24 mouse cellular contexts compared by ENCODE assay signal in genomic region chr13:109548771-109549555, GRCm38 (mm10).
DNase-seq lines count a peak whose midpoint lies in the region; ATAC-seq lines count a peak whose summit lies in the region.
"Had no signal": no experiment of that assay in that cellular context is flagged by ENCODE, and none has a peak within 500 bp of the region (broad histone marks: within the 10 kb centered on the region; RNA-seq: fewer than 3 reads in every experiment).

No protein-coding gene starts in this region.

- no peak overlapping the region for H3K4me3 ChIP-seq in hindbrain, embryonic 13.5 days
- no peak overlapping the region for H3K4me3 ChIP-seq in hindbrain, embryonic 10.5 days
- no peak overlapping the region for H3K4me3 ChIP-seq in midbrain, embryonic 14.5 days (replicated peaks; ENCODE audit: low read depth, low read length)
- H3K4me3 ChIP-seq: embryonic facial prominence, embryonic 12.5 days; erythroblast, embryonic 14.5 days; heart, adult 2 months; heart, embryonic 15.5 days; left cerebral cortex, adult 2 months; megakaryocyte, embryonic 14.5 days; myocyte had no signal

- no peaks in the 10 kb centered on the region for H3K9me3 ChIP-seq in hindbrain, embryonic 13.5 days
- H3K9me3 ChIP-seq in hindbrain, embryonic 10.5 days: no peaks in the 10 kb centered on the region
- no peaks in the 10 kb centered on the region for H3K9me3 ChIP-seq in midbrain, embryonic 14.5 days (ENCODE audit: control insufficient read depth, low read length)
- H3K9me3 ChIP-seq: embryonic facial prominence, embryonic 12.5 days; heart, embryonic 15.5 days; megakaryocyte, embryonic 14.5 days had no signal

- H3K4me2 ChIP-seq in hindbrain, embryonic 13.5 days: no peak overlapping the region
- H3K4me2 ChIP-seq in midbrain, embryonic 14.5 days (ENCODE audit: low read length): no peak overlapping the region
- H3K4me2 ChIP-seq: embryonic facial prominence, embryonic 12.5 days; heart, embryonic 15.5 days had no signal

- WGBS in hindbrain, embryonic 13.5 days: 64% methylated on average over 11 of the region's 11 CpGs
- 82% methylated on average over 11 of the region's 11 CpGs for WGBS in hindbrain, embryonic 10.5 days
- WGBS in midbrain, embryonic 14.5 days: 61% methylated on average over 11 of the region's 11 CpGs

- H3K4me1 ChIP-seq in hindbrain, embryonic 13.5 days (replicated peaks): peaks cover 17% of the 10 kb centered on the region
- H3K4me1 ChIP-seq in hindbrain, embryonic 10.5 days (replicated peaks): no peaks in the 10 kb centered on the region
- H3K4me1 ChIP-seq in midbrain, embryonic 14.5 days (ENCODE audit: control insufficient read depth, insufficient read depth, low read length): 0 out of 2 replicates have a peak, but pooled peaks cover 8% of the 10 kb centered on the region
- H3K4me1 ChIP-seq: embryonic facial prominence, embryonic 12.5 days; heart, embryonic 15.5 days had no signal

- peak; percentile 49 for ATAC-seq in hindbrain, embryonic 13.5 days (ENCODE audit: low FRiP score)
- ATAC-seq in midbrain, embryonic 14.5 days (ENCODE audit: low FRiP score, low TSS enrichment): peak; percentile 31; the same call in 1 of the 2 replicates
- ATAC-seq: intestine, postnatal 0 days; Patski had no signal

- H3K27ac ChIP-seq in hindbrain, embryonic 13.5 days: peak overlapping the region; percentile 25; the same call in 1 of the 2 replicates
- no peak overlapping the region for H3K27ac ChIP-seq in hindbrain, embryonic 10.5 days
- peak overlapping the region; percentile 32; the same call in 1 of the 2 replicates for H3K27ac ChIP-seq in midbrain, embryonic 14.5 days (replicated peaks; ENCODE audit: low read depth, low read length)
- H3K27ac ChIP-seq: embryonic facial prominence, embryonic 12.5 days; heart, adult 2 months; heart, embryonic 15.5 days; left cerebral cortex, adult 2 months had no signal

- intact Hi-C loops in heart, postnatal 10 days (cut with DNase I): no loop called here

- peak; percentile 44 for DNase-seq in cerebellum, adult 9-10 months
- no peak for DNase-seq in cerebellum, adult 9-11 months
- no peak for DNase-seq in hindbrain, embryonic 10.5 days (ENCODE audit: low spot score)
- peak; percentile 63 for DNase-seq in brain, embryonic 18.5 days (ENCODE audit: low read depth, low spot score)
- DNase-seq in midbrain, embryonic 14.5 days: peak; percentile 41
- DNase-seq in heart, postnatal 10 days: no peak
- no peak for DNase-seq in ovary, postnatal 10 days (ENCODE audit: low spot score)
- DNase-seq: adrenal gland, postnatal 10 days; gastrocnemius, postnatal 14 days; heart, adult 2 months; kidney, postnatal 10 days; left cerebral cortex, postnatal 4 days; lung, adult 18-20 months; lung, postnatal 14 days; right cerebral cortex, postnatal 4 days had no signal

- no peaks in the 10 kb centered on the region for H3K36me3 ChIP-seq in hindbrain, embryonic 13.5 days
- H3K36me3 ChIP-seq in hindbrain, embryonic 10.5 days: no peaks in the 10 kb centered on the region
- H3K36me3 ChIP-seq in midbrain, embryonic 14.5 days (ENCODE audit: control insufficient read depth, insufficient read depth, low read length): no peaks in the 10 kb centered on the region
- H3K36me3 ChIP-seq: embryonic facial prominence, embryonic 12.5 days; heart, embryonic 15.5 days had no signal

- no peaks in the 10 kb centered on the region for H3K27me3 ChIP-seq in hindbrain, embryonic 13.5 days
- H3K27me3 ChIP-seq in hindbrain, embryonic 10.5 days (ENCODE audit: insufficient read depth, poor library complexity, severe bottlenecking): no peaks in the 10 kb centered on the region
- H3K27me3 ChIP-seq in midbrain, embryonic 14.5 days (ENCODE audit: control insufficient read depth, insufficient read depth, low read length): no peaks in the 10 kb centered on the region
- H3K27me3 ChIP-seq: embryonic facial prominence, embryonic 12.5 days; heart, embryonic 15.5 days; megakaryocyte, embryonic 14.5 days; Patski had no signal

- H3K9ac ChIP-seq in hindbrain, embryonic 13.5 days: no peak overlapping the region
- 0 out of 2 replicates have a peak overlapping the region, but pooled peaks have one; percentile 21 for H3K9ac ChIP-seq in midbrain, embryonic 14.5 days (replicated peaks; ENCODE audit: low read length)
- H3K9ac ChIP-seq: embryonic facial prominence, embryonic 12.5 days; heart, embryonic 15.5 days had no signal

Comparison
In these comparisons a context has a peak if more than half of its experiments do, and no peak if none do; other contexts are left out.
1. DNase-seq: peak in cerebellum, adult 9-10 months (single experiment), brain, embryonic 18.5 days (single experiment) and midbrain, embryonic 14.5 days (single experiment); none in cerebellum, adult 9-11 months (single experiment), hindbrain, embryonic 10.5 days (single experiment), heart, postnatal 10 days (0 of 2) and ovary, postnatal 10 days (single experiment).